Mouse (Mus musculus) forebrain, embryonic 14.5 days (tissue): ENCODE data around the gene Slc22a23. TPM values are rescaled to one million over a fixed set of nuclear protein-coding genes. Genes with fewer than 3 reads are reported as not detected.

ENCODE experiments used
- ATAC-seq: fragments of 200-750 bp; cut with Nextera tagmentation; 2 replicates; pipeline ENCODE4 v1.8.0; 2017; ENCODE audit warnings: mild to moderate bottlenecking, moderate library complexity
- DNase-seq: peaks from one replicate; pipeline ENCODE4 v3.0.0-alpha.2; 2015; ENCODE audit warnings: low spot score
- H3K27ac ChIP-seq: fragments of 300-500 bp; sonication (generic); 2 replicates; pipeline ENCODE4 v1.5.1; 2014; ENCODE audit warnings: low read depth, mild to moderate bottlenecking, control low read depth, low read length, moderate library complexity
- H3K27me3 ChIP-seq: fragments of 300-500 bp; sonication (generic); replicated peaks from 2 replicates; pipeline ENCODE4 v1.6.1; 2014; ENCODE audit warnings: low read length, control low read depth, mixed read lengths; ENCODE audit not compliant: control insufficient read depth, insufficient read depth
- H3K36me3 ChIP-seq: fragments of 300-500 bp; sonication (generic); 2 replicates; pipeline ENCODE4 v1.6.1; 2014; ENCODE audit warnings: low read length, control low read depth; ENCODE audit not compliant: control insufficient read depth, insufficient read depth
- H3K4me1 ChIP-seq: fragments of 300-500 bp; sonication (generic); 2 replicates; pipeline ENCODE4 v1.6.1; 2014; ENCODE audit warnings: antibody characterized with exemption, low read length, control low read depth; ENCODE audit not compliant: control insufficient read depth, insufficient read depth
- H3K4me2 ChIP-seq: fragments of 300-500 bp; sonication (generic); 2 replicates; pipeline ENCODE4 v1.6.1; 2014; ENCODE audit warnings: mild to moderate bottlenecking, control low read depth, low read length
- H3K4me3 ChIP-seq: fragments of 300-500 bp; sonication (generic); 2 replicates; pipeline ENCODE4 v1.5.1; 2014; ENCODE audit warnings: low read depth, low read length, control low read depth
- H3K9ac ChIP-seq: fragments of 300-500 bp; sonication (generic); 2 replicates; pipeline ENCODE4 v1.6.1; 2014; ENCODE audit warnings: mild to moderate bottlenecking, low read length, control low read depth, moderate library complexity
- H3K9me3 ChIP-seq: fragments of 300-500 bp; sonication (generic); replicated peaks from 2 replicates; pipeline ENCODE4 v1.6.1; 2016; ENCODE audit warnings: low read length, control low read depth, mixed read lengths; ENCODE audit not compliant: control insufficient read depth
- WGBS: fragments of 180-500 bp; shearing (Covaris S2); extraction: QIAGEN DNeasy Blood & Tissue Kit; methylation state at CpG from one replicate; pipeline ENCODE4 v1.1.7; 2014; 5-methylcytosine and 5-hydroxymethylcytosine counted together
- polyA plus RNA-seq: library from polyadenylated mRNA; unstranded; fragments of >200 nt; fragmentation: Nextera tagmentation; extraction: Ambion mirVana; gene quantifications from 2 replicates; pipeline ENCODE4 v1.2.1, GENCODE M21; 2014

The Slc22a23 gene
- polyA plus RNA-seq, 1 experiment from 2014 or later: 14.2 TPM

- H3K9ac ChIP-seq: no peak overlapping the region
- no peak overlapping the region for H3K27ac ChIP-seq
- no peak for ATAC-seq
- DNase-seq: no peak
- no peaks in the 10 kb centered on the region for H3K9me3 ChIP-seq
- 96% methylated on average over 5 of the region's 5 CpGs for WGBS
- peaks cover 26% of the 10 kb centered on the region for H3K36me3 ChIP-seq
- no peak overlapping the region for H3K4me2 ChIP-seq
- no peak overlapping the region for H3K4me3 ChIP-seq
- no peaks in the 10 kb centered on the region for H3K4me1 ChIP-seq
- no peaks in the 10 kb centered on the region for H3K27me3 ChIP-seq
These were observed 46.3 kb downstream of the Slc22a23 start for GRCm38 (mm10) chr13:34298674-34299073.

- WGBS: 94% methylated on average over 6 of the region's 6 CpGs
These were observed 46.9 kb downstream of the Slc22a23 start for GRCm38 (mm10) chr13:34298061-34298460.

GRCm38 (mm10) chr13:34295787-34296435 is 49.1 kb downstream of the Slc22a23 start:
- no peak overlapping the region for H3K9ac ChIP-seq
- no peak for DNase-seq
- H3K9me3 ChIP-seq: no peaks in the 10 kb centered on the region
- ATAC-seq: no peak
- 94% methylated on average over 12 of the region's 12 CpGs for WGBS
- no peak overlapping the region for H3K4me3 ChIP-seq
- H3K27me3 ChIP-seq: no peaks in the 10 kb centered on the region
- no peak overlapping the region for H3K27ac ChIP-seq
- no peaks in the 10 kb centered on the region for H3K4me1 ChIP-seq
- H3K36me3 ChIP-seq: peaks cover 26% of the 10 kb centered on the region
- no peak overlapping the region for H3K4me2 ChIP-seq

More at GRCm38 (mm10) chr13:34298061-34298460, 46.9 kb downstream of the Slc22a23 start:
- ATAC-seq (no peak), DNase-seq (no peak)
- H3K4me1 ChIP-seq: no peaks in the 10 kb centered on the region
- H3K4me3 ChIP-seq: no peak overlapping the region
- no peaks in the 10 kb centered on the region for H3K9me3 ChIP-seq
- no peak overlapping the region for H3K4me2 ChIP-seq
- H3K27me3 ChIP-seq: no peaks in the 10 kb centered on the region
- no peak overlapping the region for H3K27ac ChIP-seq
- H3K36me3 ChIP-seq: peaks cover 26% of the 10 kb centered on the region
- no peak overlapping the region for H3K9ac ChIP-seq

GRCm38 (mm10) chr13:34294212-34294611 is 50.8 kb downstream of the Slc22a23 start:
- Histone ChIP-seq H3K4me1 (no peaks in the 10 kb centered on the region), H3K4me2 (no peak overlapping the region), H3K4me3 (no peak overlapping the region), H3K9me3 (no peaks in the 10 kb centered on the region), H3K27ac (no peak overlapping the region), H3K36me3 (peaks cover 23% of the 10 kb centered on the region), H3K27me3 (no peaks in the 10 kb centered on the region), H3K9ac (no peak overlapping the region)
- WGBS: 57% methylated on average over 4 of the region's 4 CpGs
- DNase-seq: no peak
- no peak for ATAC-seq

- H3K4me2 ChIP-seq: no peak overlapping the region
- no peak overlapping the region for H3K4me3 ChIP-seq
- peaks cover 18% of the 10 kb centered on the region for H3K4me1 ChIP-seq
- no peaks in the 10 kb centered on the region for H3K9me3 ChIP-seq
- 83% methylated on average over 2 of the region's 2 CpGs for WGBS
- peaks cover 3% of the 10 kb centered on the region; the same call in 1 of the 2 replicates for H3K36me3 ChIP-seq
- DNase-seq: no peak
- no peak overlapping the region for H3K9ac ChIP-seq
- ATAC-seq: no peak
- H3K27ac ChIP-seq: no peak overlapping the region
- H3K27me3 ChIP-seq: no peaks in the 10 kb centered on the region
These were observed 52.9 kb downstream of the Slc22a23 start for GRCm38 (mm10) chr13:34292042-34292441.

GRCm38 (mm10) chr13:34290346-34290745 is 54.6 kb downstream of the Slc22a23 start:
- no peak overlapping the region for H3K4me2 ChIP-seq
- ATAC-seq (no peak), DNase-seq (no peak)
- H3K36me3 ChIP-seq: no peaks in the 10 kb centered on the region
- H3K9ac ChIP-seq: no peak overlapping the region
- 100% methylated on average over 1 of the region's 1 CpGs for WGBS
- no peak overlapping the region for H3K27ac ChIP-seq
- H3K4me3 ChIP-seq: no peak overlapping the region
- H3K27me3 ChIP-seq: no peaks in the 10 kb centered on the region
- H3K4me1 ChIP-seq: peaks cover 22% of the 10 kb centered on the region
- H3K9me3 ChIP-seq: no peaks in the 10 kb centered on the region

GRCm38 (mm10) chr13:34289567-34289966 is 55.4 kb downstream of the Slc22a23 start:
- peaks cover 22% of the 10 kb centered on the region for H3K4me1 ChIP-seq
- ATAC-seq: no peak
- H3K36me3 ChIP-seq: no peaks in the 10 kb centered on the region
- no peaks in the 10 kb centered on the region for H3K27me3 ChIP-seq
- H3K4me2 ChIP-seq: no peak overlapping the region
- no peak for DNase-seq
- no peaks in the 10 kb centered on the region for H3K9me3 ChIP-seq
- H3K9ac ChIP-seq: no peak overlapping the region
- H3K27ac ChIP-seq: no peak overlapping the region
- no peak overlapping the region for H3K4me3 ChIP-seq
- WGBS: 86% methylated on average over 2 of the region's 2 CpGs

GRCm38 (mm10) chr13:34288129-34288528 is 56.9 kb downstream of the Slc22a23 start:
- no peak overlapping the region for H3K4me3 ChIP-seq
- no peak overlapping the region for H3K4me2 ChIP-seq
- DNase-seq (no peak), ATAC-seq (no peak)
- peaks cover 22% of the 10 kb centered on the region for H3K4me1 ChIP-seq
- no peak overlapping the region for H3K9ac ChIP-seq
- H3K27ac ChIP-seq: peak overlapping the region; percentile 59
- WGBS: 18% methylated on average over 2 of the region's 2 CpGs
- no peaks in the 10 kb centered on the region for H3K36me3 ChIP-seq
- no peaks in the 10 kb centered on the region for H3K27me3 ChIP-seq
- H3K9me3 ChIP-seq: no peaks in the 10 kb centered on the region

- Histone ChIP-seq H3K4me3 (no peak overlapping the region), H3K27ac (peak overlapping the region; percentile 59), H3K9me3 (no peaks in the 10 kb centered on the region), H3K27me3 (no peaks in the 10 kb centered on the region), H3K4me1 (peaks cover 22% of the 10 kb centered on the region), H3K36me3 (no peaks in the 10 kb centered on the region), H3K9ac (no peak overlapping the region), H3K4me2 (no peak overlapping the region)
- peak; percentile 82 for DNase-seq
- ATAC-seq: peak; percentile 76
- 3% methylated on average over 9 of the region's 9 CpGs for WGBS
These were observed 57.3 kb downstream of the Slc22a23 start for GRCm38 (mm10) chr13:34287601-34288083.
